Mouse (Mus musculus): ENCODE data around the gene 2210016F16Rik.
"Not testable (repeated sequence)": the region's sequence is repeated elsewhere in the genome, so short reads cannot be mapped to it uniquely, and the experiment has no call there.

Gene 2210016F16Rik

DNA sequence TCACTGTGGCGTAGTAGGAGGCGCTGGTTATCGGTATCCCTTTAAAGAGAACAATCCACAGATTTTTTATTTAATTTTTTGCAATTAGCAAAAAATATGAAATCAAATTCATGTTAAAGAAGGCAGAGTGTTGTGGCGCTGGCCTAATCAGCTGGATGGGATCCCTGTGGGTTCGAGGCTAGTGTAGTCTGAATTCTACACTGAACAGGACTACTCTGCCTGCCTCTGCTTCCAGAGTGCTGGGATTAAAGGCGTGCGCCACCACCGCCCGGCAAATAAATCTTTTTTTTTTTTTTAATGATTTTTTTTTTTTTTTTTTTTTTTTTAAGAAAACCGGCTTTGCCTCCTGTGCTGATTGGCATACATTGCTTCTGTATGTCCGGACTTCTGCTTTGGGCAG, 654 bp downstream of the 2210016F16Rik start:
- in situ Hi-C loops (cut with MboI, MseI) = loop anchor here (10.0 kb wide), 1 partner anchor 260 kb away; the partner anchor contains the start of gene Hnrnpa0

DNA sequence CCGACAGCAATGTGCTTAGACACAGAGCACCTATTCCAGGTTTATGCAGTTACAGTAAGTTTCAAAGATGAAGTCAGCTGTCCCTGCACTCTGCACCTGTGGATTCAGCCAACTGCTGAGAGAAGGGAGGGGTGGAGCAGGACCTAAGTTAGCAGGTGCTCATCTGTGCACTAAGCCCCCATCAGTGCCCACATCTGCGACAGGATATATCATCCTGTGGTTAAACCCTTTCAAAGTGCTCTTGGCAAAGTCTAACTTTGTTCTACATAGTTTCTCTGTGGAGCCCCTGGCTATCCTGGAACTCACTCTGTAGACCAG, 11.9 kb downstream of the 2210016F16Rik start:
- in situ Hi-C loops (cut with MboI, MseI) = no loop called here

- in situ Hi-C loops (cut with MboI, MseI) = no loop called here
Measured at GRCm38 (mm10) chr13:58372278-58373152, 12.5 kb downstream of the 2210016F16Rik start.

DNA sequence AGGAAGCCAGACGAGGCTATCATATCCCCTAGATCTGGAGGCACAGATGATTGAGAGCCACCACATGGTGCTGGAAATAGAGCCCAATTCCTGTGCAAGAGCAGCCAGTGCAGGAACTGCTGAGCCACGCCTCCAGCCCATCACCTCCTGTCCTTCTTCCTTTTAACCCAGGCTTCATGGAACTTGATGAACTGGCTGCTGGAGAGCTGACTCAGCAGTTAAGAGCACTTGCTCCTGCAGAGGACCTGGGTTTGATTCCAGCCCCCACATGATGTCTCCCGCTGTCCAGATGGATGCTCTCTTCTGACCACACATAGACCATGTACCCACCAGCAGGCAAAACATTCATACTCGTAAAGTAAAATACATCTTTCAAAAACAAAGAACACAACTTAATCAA, 16.2 kb downstream of the 2210016F16Rik start:
- in situ Hi-C loops (cut with MboI, MseI) = no loop called here

GRCm38 (mm10) chr13:58367641-58368040, 17.4 kb downstream of the 2210016F16Rik start:
- in situ Hi-C loops (cut with MboI, MseI) = no loop called here

DNA sequence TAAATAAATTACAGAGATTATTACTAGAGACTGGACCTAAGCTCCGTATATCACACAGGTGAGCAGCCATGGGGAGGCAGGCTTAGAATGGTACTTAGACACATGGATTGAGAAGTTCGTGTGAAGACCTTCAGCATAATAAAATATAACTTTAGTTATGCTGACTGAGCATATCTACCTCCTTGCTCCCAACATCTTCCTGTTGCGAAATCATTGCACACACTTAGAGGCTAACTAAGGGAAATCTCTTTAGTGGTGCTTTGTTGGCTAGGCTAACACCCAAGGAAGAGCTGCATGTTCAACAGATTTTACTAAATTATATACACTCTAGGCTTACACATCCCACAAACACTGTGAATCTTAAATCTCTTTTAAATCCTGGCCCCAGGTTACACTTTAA, 18.7 kb downstream of the 2210016F16Rik start:
- in situ Hi-C loops (cut with MboI, MseI) = no loop called here

- in situ Hi-C loops (cut with MboI, MseI) = not testable (repeated sequence)
Measured at GRCm38 (mm10) chr13:58365179-58365578, 19.8 kb downstream of the 2210016F16Rik start.

- in situ Hi-C loops (cut with MboI, MseI) = no loop called here
Measured at GRCm38 (mm10) chr13:58364353-58365175, 20.5 kb downstream of the 2210016F16Rik start.

DNA sequence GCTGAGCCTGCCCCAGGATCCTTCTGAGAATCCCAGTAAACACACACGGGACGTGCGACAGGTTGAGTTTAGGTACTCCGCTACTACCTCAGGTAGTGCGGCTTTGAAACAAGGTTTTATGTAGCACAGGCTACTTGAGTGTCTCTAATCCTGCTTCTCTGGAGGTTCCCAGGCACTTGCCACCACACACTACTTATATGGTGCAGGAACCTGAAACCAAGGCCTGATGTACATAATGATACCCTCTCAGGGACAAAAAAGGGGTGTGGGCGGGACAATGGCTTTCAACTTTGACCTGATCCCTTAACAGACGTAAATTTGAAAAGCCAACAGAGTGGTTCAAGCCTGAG, 25.7 kb downstream of the 2210016F16Rik start:
- in situ Hi-C loops (cut with MboI, MseI) = no loop called here

GRCm38 (mm10) chr13:58358629-58359303, 26.3 kb downstream of the 2210016F16Rik start, which contains the start of gene Kif27:
Kif27 (minus strand) TSS chr13:58359122.
- in situ Hi-C loops (cut with MboI, MseI) = no loop called here

DNA sequence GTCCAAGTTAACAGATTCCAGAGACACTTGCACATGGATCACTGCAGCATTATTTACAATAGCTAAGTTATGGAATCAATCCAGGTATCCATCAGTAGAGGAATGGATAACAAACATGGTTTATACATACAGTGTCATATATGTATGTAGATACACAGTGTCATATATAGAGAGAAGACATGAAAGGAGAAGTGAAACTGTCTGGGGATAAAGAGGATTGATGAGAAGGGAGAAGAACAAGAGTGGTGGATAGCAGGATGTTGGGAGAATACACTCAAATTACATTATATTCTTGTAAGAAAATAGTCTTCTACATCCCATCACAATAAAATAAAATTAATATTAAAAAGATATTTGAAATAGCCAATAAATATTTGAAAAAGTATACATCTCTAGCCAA, 32.0 kb downstream of the 2210016F16Rik start:
- in situ Hi-C loops (cut with MboI, MseI) = no loop called here

GRCm38 (mm10) chr13:58350606-58351005, 34.4 kb downstream of the 2210016F16Rik start:
- in situ Hi-C loops (cut with MboI, MseI) = no loop called here

GRCm38 (mm10) chr13:58344505-58344904, 40.5 kb downstream of the 2210016F16Rik start:
- in situ Hi-C loops (cut with MboI, MseI) = loop anchor here (25.0 kb wide), 1 partner anchor 668 kb away; no protein-coding TSS in a partner anchor

DNA sequence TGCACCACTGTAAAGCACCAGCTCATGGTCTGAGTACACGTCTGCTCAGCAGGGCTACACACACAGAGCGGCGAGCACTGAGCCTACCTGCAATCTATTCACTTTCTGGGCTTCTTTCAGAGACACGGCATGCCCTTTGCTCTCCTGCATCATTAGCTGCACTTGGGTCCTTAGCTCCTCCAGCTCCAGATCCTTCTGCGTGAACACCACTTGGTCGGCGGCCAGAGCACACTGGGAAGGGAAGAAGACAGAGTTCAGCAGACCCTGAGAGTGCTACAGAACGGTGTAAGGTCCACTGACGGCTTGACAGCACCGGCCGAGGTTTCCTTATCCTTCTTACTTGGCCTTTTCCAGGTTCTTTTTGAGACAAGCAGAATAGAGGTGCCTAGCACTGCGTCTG, 47.6 kb downstream of the 2210016F16Rik start:
- in situ Hi-C loops (cut with MboI, MseI) = loop anchor here (25.0 kb wide), 1 partner anchor 675 kb away; no protein-coding TSS in a partner anchor

- in situ Hi-C loops (cut with MboI, MseI) = loop anchor here (25.0 kb wide), 1 partner anchor 678 kb away; no protein-coding TSS in a partner anchor
Measured at GRCm38 (mm10) chr13:58334116-58334515, 50.9 kb downstream of the 2210016F16Rik start.

All from T-helper 1 cell (primary cell).